Mouse (Mus musculus) frontal cortex, adult (tissue): ENCODE results near the gene Gm29133.

Experiments used
- ATAC-seq: cut with Nextera tagmentation; 2 replicates; pipeline ENCODE4 v1.9.2; 2017; ENCODE audit warnings: mild to moderate bottlenecking, moderate library complexity, mixed read lengths; ENCODE audit not compliant: low TSS enrichment

The Gm29133 gene

DNA sequence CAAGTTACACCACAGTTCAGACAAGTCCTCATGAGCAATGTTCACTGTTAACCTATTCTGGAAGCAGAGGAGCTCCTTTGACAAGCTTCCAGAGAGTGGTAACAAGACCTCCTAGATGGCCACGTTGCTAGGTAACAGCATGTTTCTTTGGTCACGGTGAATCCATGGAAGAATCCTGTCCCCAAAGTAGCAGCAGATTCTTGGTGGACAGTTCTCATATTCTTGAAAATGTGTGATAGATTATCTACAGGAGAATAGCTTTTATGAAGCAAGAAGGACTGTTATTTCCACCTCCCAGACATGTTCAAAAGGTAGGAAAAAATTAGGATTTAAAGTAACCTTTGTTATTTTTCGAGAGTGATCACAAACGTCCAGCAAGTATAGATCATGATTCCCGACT lies at the start of gene Gm29133:
Gene Gm29133 (plus strand): TSS at position 301 of the 400 bp plus-strand sequence.
- ATAC-seq = no peak

DNA sequence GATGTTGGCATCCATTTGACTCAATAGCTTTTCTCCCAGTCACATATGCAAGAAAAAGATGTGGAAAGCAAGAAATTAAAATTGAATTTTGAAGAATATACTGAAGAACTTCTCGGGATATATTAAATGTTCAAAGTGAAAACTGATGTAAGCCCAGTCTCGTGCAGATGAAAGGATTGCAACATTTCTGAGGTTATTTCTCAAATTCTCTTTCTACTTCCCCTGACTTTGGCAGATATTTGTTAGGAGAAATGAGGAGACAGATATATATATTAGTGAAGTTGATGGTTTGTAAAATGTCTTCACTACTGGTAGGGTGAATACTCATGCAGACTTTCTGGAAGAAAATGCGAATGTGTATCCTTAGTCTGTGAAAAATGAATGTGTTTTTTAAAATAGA lies 48.9 kb upstream of the Gm29133 start:
- no peak for ATAC-seq

DNA sequence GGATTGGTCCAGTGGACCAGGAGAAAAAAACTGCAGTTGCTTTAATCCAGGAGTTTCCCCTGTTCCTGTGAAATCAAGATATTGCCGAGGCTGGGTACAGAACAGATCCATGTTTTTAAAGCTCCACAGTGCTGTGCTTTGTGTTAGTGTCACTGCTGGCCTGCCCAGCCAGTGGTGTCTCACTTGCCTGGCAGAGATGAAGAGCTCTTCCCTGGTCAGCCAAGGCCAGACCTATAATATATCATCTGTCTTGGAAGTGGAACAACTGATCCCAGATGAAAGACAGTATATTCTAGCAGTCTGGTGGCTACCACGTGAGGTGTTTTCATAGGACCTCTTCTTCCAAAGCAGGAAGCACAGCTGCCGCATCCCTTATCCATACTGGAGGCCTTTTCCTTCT lies 46.7 kb upstream of the Gm29133 start:
- no peak for ATAC-seq

DNA sequence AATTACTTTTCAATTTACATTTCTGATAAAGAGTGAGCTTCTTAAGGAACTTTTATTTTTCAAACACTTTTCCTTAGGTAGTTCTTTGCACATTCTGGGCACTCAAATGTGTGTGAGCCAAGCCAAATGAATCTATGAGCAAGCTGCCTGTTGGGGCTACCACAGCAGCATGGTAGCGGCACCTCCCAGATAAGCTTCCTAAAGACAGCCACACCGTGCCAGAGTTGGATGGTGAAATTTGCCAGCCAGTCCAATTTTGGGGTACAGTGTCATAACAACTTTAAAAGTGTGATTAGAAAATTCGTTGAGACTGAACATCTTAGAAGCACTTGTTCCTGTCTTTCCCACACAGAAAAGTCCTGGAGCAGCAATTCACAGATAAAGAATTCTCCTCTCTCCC lies 41.5 kb upstream of the Gm29133 start:
- peak; percentile 92 for ATAC-seq

DNA sequence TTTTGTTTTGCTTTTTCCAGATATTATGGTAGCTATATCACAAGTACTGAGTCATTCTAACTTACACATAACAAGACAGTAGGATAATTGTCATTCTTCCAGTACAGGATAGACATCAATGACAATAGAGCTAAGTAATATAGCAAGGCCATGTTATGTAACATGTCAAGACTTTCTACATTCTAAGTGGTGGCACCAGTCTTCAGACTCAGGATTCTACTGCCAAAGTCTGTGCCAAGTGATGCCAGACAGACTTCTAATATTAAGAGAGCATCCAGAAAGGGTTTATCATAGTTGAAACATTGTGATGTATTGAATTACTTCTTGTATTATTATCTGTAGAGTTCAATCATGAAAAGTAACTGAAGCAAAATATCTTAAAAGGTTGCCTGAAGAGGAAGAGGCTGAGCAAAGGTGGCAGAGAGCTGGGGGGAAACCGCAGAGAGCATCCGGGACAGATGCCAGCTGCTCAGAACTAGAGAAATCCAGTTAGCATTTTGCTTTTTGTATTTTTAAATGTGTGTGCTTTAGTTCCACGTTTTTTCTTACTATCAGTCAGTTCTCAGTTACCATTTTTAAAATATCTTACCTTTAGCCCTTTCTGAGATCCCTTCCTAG lies 34.2 kb upstream of the Gm29133 start:
- ATAC-seq = no peak

DNA sequence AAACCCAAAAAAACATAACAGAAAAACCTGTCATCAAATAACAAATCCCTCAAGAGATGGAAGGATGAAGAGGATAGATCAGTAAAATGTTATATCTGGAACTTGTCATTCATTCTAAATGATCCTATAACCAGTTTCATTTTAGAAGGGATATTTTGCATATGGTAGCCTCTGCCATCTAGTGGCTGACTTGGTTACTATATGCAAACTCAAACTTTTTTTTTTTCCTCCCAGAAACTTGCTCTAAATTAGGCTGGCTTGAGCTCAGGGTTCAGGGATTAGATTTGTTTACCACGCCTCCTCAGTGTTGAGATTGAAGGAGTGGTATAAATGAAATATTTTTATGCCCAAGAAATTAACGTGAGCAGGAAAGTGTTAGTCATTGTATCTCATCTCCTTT lies 27.3 kb upstream of the Gm29133 start:
- peak; percentile 85 for ATAC-seq

DNA sequence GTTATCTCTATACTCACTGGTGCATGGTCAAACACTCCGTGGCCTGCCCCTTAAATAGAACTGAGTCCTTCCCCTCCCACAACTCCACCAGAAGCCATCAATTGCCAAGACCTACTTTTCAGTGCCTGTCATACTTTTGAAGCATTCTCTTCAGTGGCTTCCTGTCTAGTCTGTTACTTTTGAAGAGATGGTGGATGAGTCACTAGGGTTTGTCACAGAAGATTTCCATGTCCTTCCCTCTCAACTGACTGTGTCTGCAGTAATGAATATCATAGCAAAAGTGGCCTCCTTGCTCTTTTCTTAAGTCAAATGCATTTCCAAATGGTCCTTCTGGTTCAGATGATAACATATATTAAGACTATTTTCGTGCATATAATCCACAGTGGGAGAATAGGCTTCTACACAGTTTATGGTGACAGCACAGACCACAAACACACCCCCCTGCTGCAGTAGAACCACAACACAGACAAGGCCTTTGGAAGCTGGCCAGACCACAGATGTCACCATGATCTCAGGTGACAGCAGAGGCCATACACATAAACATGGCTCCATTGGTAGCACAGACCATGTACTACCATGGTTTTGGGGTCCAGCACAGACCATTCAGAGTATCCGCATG lies 16.9 kb upstream of the Gm29133 start:
- ATAC-seq = no peak; the same call in 1 of the 2 replicates

DNA sequence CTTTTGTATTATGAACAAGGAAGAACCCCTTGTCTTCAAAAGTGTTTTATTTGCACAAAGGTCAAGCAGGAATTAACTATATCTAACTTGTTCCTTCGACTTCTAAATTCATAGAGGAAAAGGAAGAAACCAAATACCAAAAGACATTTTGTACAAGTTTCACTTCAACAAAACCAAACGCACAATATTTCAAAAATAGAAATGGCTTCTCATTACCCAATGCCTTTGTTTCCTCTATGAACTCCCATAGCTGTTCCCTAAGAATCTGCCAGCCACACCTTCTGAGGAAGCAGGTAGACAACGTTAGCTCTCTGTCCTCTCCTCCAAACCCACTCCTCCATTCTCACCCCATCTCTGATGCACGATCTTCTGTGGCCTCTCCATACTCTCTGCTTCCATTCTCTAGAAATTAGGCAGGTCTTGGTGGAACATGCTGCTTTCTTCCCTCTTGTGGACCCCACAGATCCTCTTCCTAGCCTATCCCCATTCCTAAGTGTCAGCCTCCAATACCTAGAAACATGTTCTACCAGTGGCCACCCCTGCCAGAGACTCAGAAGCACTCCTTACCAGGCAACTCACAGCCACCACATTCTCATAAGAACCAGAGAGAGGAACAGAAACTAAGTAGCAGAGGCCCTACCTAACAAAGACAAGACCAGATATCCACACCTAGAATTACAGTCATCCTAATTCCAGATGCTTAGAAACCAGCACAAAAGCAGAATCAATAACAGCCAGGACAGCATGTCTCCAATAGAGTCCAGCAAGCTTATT lies 4.1 kb upstream of the Gm29133 start:
- no peak for ATAC-seq

DNA sequence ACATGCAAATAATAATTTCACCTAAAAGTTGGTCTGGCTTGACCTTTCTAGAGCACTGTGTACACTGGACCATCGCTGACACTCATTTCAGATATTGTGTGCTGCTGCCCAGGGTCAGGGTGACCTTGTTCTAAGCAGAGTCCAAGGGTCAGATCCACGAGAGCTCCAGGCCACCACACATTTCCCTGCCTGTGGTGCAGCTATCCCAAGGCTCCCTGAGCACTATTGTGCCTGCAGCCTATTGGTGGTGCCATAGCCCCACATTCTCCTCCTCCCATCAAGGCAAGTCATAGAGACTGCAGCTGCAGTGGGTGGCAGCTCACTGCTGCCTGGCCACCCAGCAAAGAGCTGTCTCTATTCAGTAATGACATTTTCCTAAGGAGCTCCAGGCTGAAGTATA lies 2.7 kb upstream of the Gm29133 start:
- ATAC-seq = peak; percentile 65

DNA sequence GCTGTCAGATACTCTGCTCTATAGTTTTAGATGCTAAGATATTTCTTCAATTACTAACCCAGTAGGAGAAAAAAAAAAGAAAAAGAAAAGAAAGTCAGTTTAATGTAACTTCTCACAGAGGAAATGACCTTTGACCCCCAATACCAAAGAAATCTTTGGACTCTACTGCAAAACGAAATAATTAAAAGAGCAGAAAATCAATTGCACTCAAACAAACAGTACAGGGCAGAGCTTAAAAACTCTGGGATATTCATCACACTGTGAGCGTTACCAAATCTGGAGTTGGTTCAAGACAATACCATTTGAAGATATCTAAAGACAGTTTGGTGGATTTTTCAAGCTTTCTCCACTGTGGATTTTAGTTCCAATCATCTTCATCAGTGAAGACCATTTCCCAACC lies 15.4 kb downstream of the Gm29133 start:
- ATAC-seq = no peak

DNA sequence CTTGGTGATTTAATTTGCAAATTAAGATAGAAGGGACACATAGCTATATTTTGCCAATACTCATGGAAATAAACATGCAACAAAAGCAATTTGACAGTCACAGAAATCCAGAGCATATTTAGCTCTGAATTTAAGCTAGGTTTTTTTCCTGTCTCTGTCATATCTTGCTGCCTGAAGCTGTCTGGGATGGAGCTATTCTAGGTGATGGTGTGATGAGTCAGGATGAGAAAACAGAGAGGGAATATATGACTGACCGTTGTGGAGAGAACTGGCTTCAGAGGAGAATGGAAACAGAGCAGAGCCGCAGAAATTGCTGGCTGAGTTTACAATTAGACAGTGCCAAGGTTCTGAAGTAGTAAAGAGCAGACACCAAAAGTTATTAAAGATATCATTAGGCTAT lies 26.3 kb downstream of the Gm29133 start:
- peak; percentile 99 for ATAC-seq

DNA sequence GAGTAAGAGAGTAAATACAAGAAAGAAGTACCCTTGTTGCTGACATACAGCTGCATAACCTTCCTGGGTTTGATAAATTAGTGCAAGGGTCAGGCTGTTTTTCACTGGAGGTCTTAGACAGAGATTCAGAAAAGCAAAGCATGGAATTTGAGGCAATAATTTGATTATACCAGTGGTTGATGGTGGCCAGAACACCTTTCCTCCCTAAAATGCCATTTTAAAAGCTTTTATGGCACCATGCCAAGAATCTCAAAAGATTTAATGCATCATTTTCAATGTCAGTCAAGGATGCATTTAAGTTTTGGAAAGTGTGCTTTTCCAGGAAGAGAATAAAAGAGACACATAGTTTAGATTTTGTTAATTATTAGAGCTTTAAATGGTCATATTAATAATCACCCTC lies 60.0 kb downstream of the Gm29133 start:
- no peak for ATAC-seq

DNA sequence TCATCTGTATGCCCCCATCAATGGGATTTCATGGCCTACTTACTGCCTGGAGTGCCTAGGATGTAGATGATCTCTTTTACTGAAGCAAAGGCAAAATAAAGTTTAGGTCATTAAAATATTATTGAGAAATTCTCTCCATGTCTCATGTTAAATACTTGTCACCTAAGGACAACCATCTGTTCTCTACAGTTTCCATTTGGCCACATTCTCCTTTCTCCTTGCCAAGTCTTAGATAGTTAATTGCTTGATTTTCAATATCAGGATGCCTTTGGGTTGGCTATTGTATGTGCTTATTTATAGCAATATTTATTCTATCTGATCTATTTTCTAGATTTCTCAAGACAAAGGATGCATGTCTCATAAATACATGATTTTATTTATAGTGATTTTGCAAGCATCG lies 75.9 kb downstream of the Gm29133 start:
- no peak for ATAC-seq

DNA sequence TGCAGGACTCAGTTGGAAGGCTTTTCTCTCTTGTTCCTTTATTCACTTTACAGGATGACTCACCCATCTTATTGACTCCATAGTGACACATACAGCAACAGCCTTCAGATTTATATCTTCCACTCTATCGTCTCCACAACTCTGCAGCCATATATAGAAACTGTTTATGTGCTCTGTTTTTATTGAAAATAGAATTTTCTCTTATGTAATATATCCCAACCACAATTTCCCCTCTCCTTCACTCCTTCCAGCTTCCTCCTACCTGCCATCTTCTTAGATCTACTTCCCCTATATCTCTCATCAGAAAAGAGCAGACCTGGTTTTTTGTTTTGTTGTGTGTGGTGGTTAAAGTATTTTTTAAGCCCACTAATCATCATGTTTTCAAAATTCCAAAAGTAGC lies 76.5 kb downstream of the Gm29133 start:
- 0 out of 2 replicates have a peak, but pooled peaks have one; percentile 47 for ATAC-seq

DNA sequence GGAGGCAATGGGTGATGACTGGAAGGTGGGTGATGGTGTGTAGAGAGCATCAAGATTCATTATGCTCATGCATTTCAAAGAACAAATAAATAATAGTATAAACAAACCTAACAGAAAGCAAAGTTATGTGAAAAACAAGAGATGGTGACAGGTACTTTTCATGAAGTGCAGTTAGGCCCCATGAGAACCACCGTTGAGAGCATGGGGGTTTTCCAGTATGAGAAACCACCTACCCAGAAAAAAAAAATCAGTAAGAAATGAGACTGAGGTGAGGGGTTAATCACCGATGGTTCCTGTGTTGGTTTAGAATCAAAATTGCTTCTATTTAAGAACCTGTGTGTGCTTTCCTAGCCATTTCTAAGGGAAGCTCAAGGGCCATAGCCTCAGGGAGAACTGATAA lies 86.8 kb downstream of the Gm29133 start:
- ATAC-seq = no peak

DNA sequence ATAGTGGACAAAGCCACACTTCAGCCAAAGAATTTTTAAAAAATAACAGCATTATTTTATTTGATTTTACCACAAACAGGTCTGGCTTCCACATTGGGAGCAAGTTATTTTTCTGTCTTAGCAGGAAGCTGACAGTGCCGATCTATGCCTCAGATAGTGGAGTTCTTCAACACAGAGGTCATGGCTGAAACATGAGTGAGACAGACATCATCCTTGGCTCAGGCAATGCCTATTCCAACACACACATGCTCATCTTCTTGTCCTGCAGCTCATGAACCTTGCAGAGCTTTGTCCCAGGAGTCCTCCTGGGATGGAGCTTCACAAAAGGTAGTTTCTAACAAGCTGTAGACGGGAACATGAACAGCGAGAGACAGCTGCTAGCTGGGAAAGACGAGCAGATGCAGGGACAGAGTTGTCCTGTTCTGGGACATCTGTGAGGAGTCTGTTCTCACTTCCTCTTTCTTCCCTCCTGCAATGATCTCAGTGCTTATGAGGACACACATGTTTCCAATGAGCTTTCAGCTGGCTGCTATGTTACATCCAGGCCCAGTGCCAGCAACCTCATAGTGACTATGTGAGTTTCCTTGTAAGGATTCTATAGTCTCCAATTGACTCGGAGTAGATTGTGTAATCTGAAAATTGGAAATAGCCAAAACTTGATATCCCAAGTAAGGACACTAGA lies 87.4 kb downstream of the Gm29133 start:
- ATAC-seq = peak; percentile 72
